Mouse (Mus musculus) embryonic facial prominence, embryonic 14.5 days (tissue): ENCODE measurements around the gene Mybbp1a. TPM values are rescaled to one million over a fixed set of nuclear protein-coding genes. Genes with fewer than 3 reads are reported as not detected.
A peak's percentile ranks its signal among the peaks of the same experiment; 100 is the strongest.

Experiments
- ATAC-seq: fragments of 200-750 bp; cut with Nextera tagmentation; 2 replicates; pipeline ENCODE4 v1.8.0; 2017; ENCODE audit warnings: low read depth, moderate number of reproducible peaks, moderate TSS enrichment
- DNase-seq: peaks from one replicate; pipeline ENCODE4 v3.0.0-alpha.2; 2015; ENCODE audit warnings: low spot score
- H3K27ac ChIP-seq: fragments of 300-500 bp; sonication (generic); replicated peaks from 2 replicates; pipeline ENCODE4 v1.5.1; 2014; ENCODE audit warnings: low read depth, mild to moderate bottlenecking, low read length, moderate library complexity
- H3K27me3 ChIP-seq: fragments of 300-500 bp; sonication (generic); replicated peaks from 2 replicates; pipeline ENCODE4 v1.6.1; 2014; ENCODE audit warnings: low read length; ENCODE audit not compliant: control insufficient read depth, insufficient read depth
- H3K36me3 ChIP-seq: fragments of 300-500 bp; sonication (generic); 2 replicates; pipeline ENCODE4 v1.6.1; 2014; ENCODE audit warnings: low read length, mixed read lengths; ENCODE audit not compliant: control insufficient read depth, insufficient read depth
- H3K4me1 ChIP-seq: fragments of 300-500 bp; sonication (generic); 2 replicates; pipeline ENCODE4 v1.6.1; 2014; ENCODE audit warnings: antibody characterized with exemption, low read length; ENCODE audit not compliant: control insufficient read depth, insufficient read depth
- H3K4me2 ChIP-seq: fragments of 300-500 bp; sonication (generic); 2 replicates; pipeline ENCODE4 v1.6.1; 2014; ENCODE audit warnings: low read depth, mild to moderate bottlenecking, low read length, moderate library complexity, mixed read lengths
- H3K4me3 ChIP-seq: fragments of 300-500 bp; sonication (generic); 2 replicates; pipeline ENCODE4 v1.5.1; 2014; ENCODE audit warnings: low read depth, mild to moderate bottlenecking, low read length
- H3K9ac ChIP-seq: fragments of 300-500 bp; sonication (generic); 2 replicates; pipeline ENCODE4 v1.6.1; 2014; ENCODE audit warnings: low read depth, mild to moderate bottlenecking, low read length, moderate library complexity, mixed read lengths
- H3K9me3 ChIP-seq: fragments of 300-500 bp; sonication (generic); 2 replicates; pipeline ENCODE4 v1.6.1; 2016; ENCODE audit warnings: low read length; ENCODE audit not compliant: control insufficient read depth
- WGBS: fragments of 180-500 bp; shearing (Covaris S2); extraction: QIAGEN DNeasy Blood & Tissue Kit; methylation state at CpG from one replicate; pipeline ENCODE4 v1.1.7; 2014; 5-methylcytosine and 5-hydroxymethylcytosine counted together
- polyA plus RNA-seq: library from polyadenylated mRNA; unstranded; fragments of >200 nt; fragmentation: Nextera tagmentation; extraction: Ambion mirVana; gene quantifications from 2 replicates; pipeline ENCODE4 v1.2.1, GENCODE M21; 2014

The Mybbp1a gene
- polyA plus RNA-seq, 1 experiment from 2014 or later, result 114 TPM

- Histone ChIP-seq H3K9me3 (no peaks in the 10 kb centered on the region), H3K9ac (no peak overlapping the region), H3K27me3 (no peaks in the 10 kb centered on the region), H3K4me1 (peaks cover 16% of the 10 kb centered on the region), H3K4me2 (no peak overlapping the region), H3K4me3 (no peak overlapping the region), H3K27ac (no peak overlapping the region), H3K36me3 (no peaks in the 10 kb centered on the region)
- no peak for ATAC-seq
- no peak for DNase-seq
- WGBS, result 75% methylated on average over 3 of the region's 3 CpGs
Observed at GRCm38 (mm10) chr11:72464821-72465220, 23.7 kb downstream of the Mybbp1a start.

GRCm38 (mm10) chr11:72465978-72466693 is 25.0 kb downstream of the Mybbp1a start:
- Histone ChIP-seq H3K36me3 (no peaks in the 10 kb centered on the region), H3K4me3 (no peak overlapping the region), H3K9me3 (no peaks in the 10 kb centered on the region), H3K4me2 (no peak overlapping the region), H3K27me3 (no peaks in the 10 kb centered on the region), H3K9ac (no peak overlapping the region), H3K4me1 (peaks cover 16% of the 10 kb centered on the region), H3K27ac (peak overlapping the region; percentile 19; the same call in 1 of the 2 replicates)
- no peak for DNase-seq
- 52% methylated on average over 11 of the region's 11 CpGs for WGBS
- ATAC-seq, result no peak

GRCm38 (mm10) chr11:72466694-72467507 is 25.7 kb downstream of the Mybbp1a start:
- ATAC-seq, result peak; percentile 39
- Histone ChIP-seq H3K36me3 (no peaks in the 10 kb centered on the region), H3K4me2 (no peak overlapping the region), H3K27ac (peak overlapping the region; percentile 19), H3K9me3 (no peaks in the 10 kb centered on the region), H3K9ac (peak overlapping the region; percentile 38; the same call in 1 of the 2 replicates), H3K4me3 (no peak overlapping the region), H3K4me1 (peaks cover 16% of the 10 kb centered on the region), H3K27me3 (no peaks in the 10 kb centered on the region)
- DNase-seq, result peak; percentile 69
- WGBS, result 28% methylated on average over 11 of the region's 11 CpGs

- no peaks in the 10 kb centered on the region for H3K27me3 ChIP-seq
- WGBS, result 59% methylated on average over 5 of the region's 5 CpGs
- H3K9ac ChIP-seq, result no peak overlapping the region
- no peak overlapping the region for H3K4me3 ChIP-seq
- no peaks in the 10 kb centered on the region for H3K9me3 ChIP-seq
- DNase-seq (no peak), ATAC-seq (no peak)
- H3K27ac ChIP-seq, result peak overlapping the region; percentile 35; the same call in 1 of the 2 replicates
- H3K4me2 ChIP-seq, result no peak overlapping the region
- peaks cover 16% of the 10 kb centered on the region for H3K4me1 ChIP-seq
- H3K36me3 ChIP-seq, result no peaks in the 10 kb centered on the region
Observed at GRCm38 (mm10) chr11:72468525-72468924, 27.4 kb downstream of the Mybbp1a start.

GRCm38 (mm10) chr11:72469217-72469616 is 28.1 kb downstream of the Mybbp1a start:
- DNase-seq (peak; percentile 83), ATAC-seq (peak; percentile 69)
- no peak overlapping the region for H3K4me2 ChIP-seq
- no peaks in the 10 kb centered on the region for H3K36me3 ChIP-seq
- H3K9me3 ChIP-seq, result no peaks in the 10 kb centered on the region
- no peaks in the 10 kb centered on the region for H3K27me3 ChIP-seq
- H3K27ac ChIP-seq, result peak overlapping the region; percentile 35; the same call in 1 of the 2 replicates
- WGBS, result 22% methylated on average over 5 of the region's 5 CpGs
- no peak overlapping the region for H3K4me3 ChIP-seq
- H3K9ac ChIP-seq, result no peak overlapping the region
- H3K4me1 ChIP-seq, result peaks cover 16% of the 10 kb centered on the region

- WGBS, result 63% methylated on average over 4 of the region's 4 CpGs
- Histone ChIP-seq H3K9ac (no peak overlapping the region), H3K27ac (no peak overlapping the region), H3K4me1 (peaks cover 16% of the 10 kb centered on the region), H3K4me2 (no peak overlapping the region), H3K9me3 (no peaks in the 10 kb centered on the region), H3K27me3 (no peaks in the 10 kb centered on the region), H3K4me3 (no peak overlapping the region), H3K36me3 (no peaks in the 10 kb centered on the region)
- DNase-seq, result no peak
- no peak for ATAC-seq
Observed at GRCm38 (mm10) chr11:72470004-72470403, 28.8 kb downstream of the Mybbp1a start.

GRCm38 (mm10) chr11:72471381-72471780 is 30.2 kb downstream of the Mybbp1a start:
- DNase-seq (no peak), ATAC-seq (no peak)
- 84% methylated on average over 6 of the region's 6 CpGs for WGBS
- Histone ChIP-seq H3K4me1 (peaks cover 16% of the 10 kb centered on the region), H3K4me2 (no peak overlapping the region), H3K9ac (no peak overlapping the region), H3K36me3 (no peaks in the 10 kb centered on the region), H3K9me3 (no peaks in the 10 kb centered on the region), H3K4me3 (no peak overlapping the region), H3K27me3 (no peaks in the 10 kb centered on the region), H3K27ac (no peak overlapping the region)

- H3K27ac ChIP-seq, result no peak overlapping the region
- WGBS, result 59% methylated on average over 4 of the region's 4 CpGs
Observed at GRCm38 (mm10) chr11:72473540-72473939, 32.4 kb downstream of the Mybbp1a start.

More at GRCm38 (mm10) chr11:72473540-72473939, 32.4 kb downstream of the Mybbp1a start:
- H3K4me3 ChIP-seq, result no peak overlapping the region
- peak; percentile 53 for DNase-seq
- no peak overlapping the region for H3K9ac ChIP-seq
- H3K36me3 ChIP-seq, result no peaks in the 10 kb centered on the region
- ATAC-seq, result peak; percentile 38
- no peak overlapping the region for H3K4me2 ChIP-seq
- H3K27me3 ChIP-seq, result no peaks in the 10 kb centered on the region
- no peaks in the 10 kb centered on the region for H3K9me3 ChIP-seq
- H3K4me1 ChIP-seq, result peaks cover 19% of the 10 kb centered on the region
